Mouse (Mus musculus) embryo, embryonic 10 days (tissue): ENCODE results near the gene Carhsp1.

Experiments used
- DNase-seq: peaks from one replicate; pipeline ENCODE4 v3.0.0-alpha.2; 2015; ENCODE audit warnings: low spot score

The Carhsp1 gene

GRCm38 (mm10) chr16:8671551-8672349 is at the start of gene Carhsp1:
TSS of gene Carhsp1 (minus strand) at chr16:8672155.
- DNase-seq: peak; percentile 97

- DNase-seq: no peak
These were observed 48.5 kb upstream of the Carhsp1 start for GRCm38 (mm10) chr16:8720447-8720846.

- peak; percentile 28 for DNase-seq
These were observed 45.8 kb upstream of the Carhsp1 start for GRCm38 (mm10) chr16:8717744-8718143.

- DNase-seq: no peak
These were observed 44.3 kb upstream of the Carhsp1 start for GRCm38 (mm10) chr16:8716300-8716699.

- DNase-seq: peak; percentile 42
These were observed 43.6 kb upstream of the Carhsp1 start for GRCm38 (mm10) chr16:8715513-8716080.

GRCm38 (mm10) chr16:8714851-8715250 is 42.9 kb upstream of the Carhsp1 start:
- DNase-seq: no peak

GRCm38 (mm10) chr16:8711998-8712397 is 40.0 kb upstream of the Carhsp1 start:
- no peak for DNase-seq

GRCm38 (mm10) chr16:8700586-8700985 is 28.6 kb upstream of the Carhsp1 start:
- DNase-seq: no peak

- DNase-seq: no peak
These were observed 27.6 kb upstream of the Carhsp1 start for GRCm38 (mm10) chr16:8699556-8699955.

GRCm38 (mm10) chr16:8691206-8691605 is 19.3 kb upstream of the Carhsp1 start:
- DNase-seq: no peak

- no peak for DNase-seq
These were observed 18.2 kb upstream of the Carhsp1 start for GRCm38 (mm10) chr16:8689979-8690656.

GRCm38 (mm10) chr16:8687559-8688112 is 15.7 kb upstream of the Carhsp1 start:
- DNase-seq: no peak

- no peak for DNase-seq
These were observed 15.0 kb upstream of the Carhsp1 start for GRCm38 (mm10) chr16:8686871-8687535.

GRCm38 (mm10) chr16:8686121-8686870 is 14.3 kb upstream of the Carhsp1 start:
- peak; percentile 80 for DNase-seq

- no peak for DNase-seq
These were observed 13.1 kb upstream of the Carhsp1 start for GRCm38 (mm10) chr16:8685087-8685486.

- no peak for DNase-seq
These were observed 8.5 kb upstream of the Carhsp1 start, which contains the start of gene Gm5767 for GRCm38 (mm10) chr16:8680470-8680869. TSS of gene Gm5767 (plus strand) at chr16:8680770.

- no peak for DNase-seq
These were observed 7.8 kb upstream of the Carhsp1 start for GRCm38 (mm10) chr16:8679780-8680179.

GRCm38 (mm10) chr16:8678676-8679075 is 6.7 kb upstream of the Carhsp1 start:
- DNase-seq: no peak

GRCm38 (mm10) chr16:8678035-8678434 is 6.1 kb upstream of the Carhsp1 start:
- DNase-seq: no peak

- peak; percentile 80 for DNase-seq
These were observed 4.8 kb upstream of the Carhsp1 start for GRCm38 (mm10) chr16:8676800-8677199.

- DNase-seq: no peak
These were observed 4.3 kb upstream of the Carhsp1 start for GRCm38 (mm10) chr16:8676228-8676627.
